Mouse (Mus musculus) spleen, postnatal 14 days (tissue): ENCODE measurements around the gene Wwox.
"Not testable (repeated sequence)": the region's sequence is repeated elsewhere in the genome, so short reads cannot be mapped to it uniquely, and the experiment has no call there.

ENCODE experiments used
- DNase-seq, 2 experiments: peaks; one replicate each; pipeline ENCODE4 v3.0.0; 2021 to 2022; ENCODE audit warnings: low spot score in 2 of 2

Gene Wwox

GRCm38 (mm10) chr8:114801428-114802134 is 362.1 kb downstream of the Wwox start:
- DNase-seq: no peak

- peak in 1 of 2 experiments; percentile 13 for DNase-seq
These were observed 363.7 kb downstream of the Wwox start for GRCm38 (mm10) chr8:114803113-114803512.

GRCm38 (mm10) chr8:114806826-114807420 is 367.5 kb downstream of the Wwox start:
- DNase-seq: no peak

- no peak for DNase-seq
These were observed 368.4 kb downstream of the Wwox start for GRCm38 (mm10) chr8:114807676-114808426.

GRCm38 (mm10) chr8:114810470-114810869 is 371.0 kb downstream of the Wwox start:
- no peak for DNase-seq

- DNase-seq: no peak
These were observed 374.4 kb downstream of the Wwox start for GRCm38 (mm10) chr8:114813830-114814229.

GRCm38 (mm10) chr8:114814769-114815736 is 375.6 kb downstream of the Wwox start:
- no peak for DNase-seq

- peak; percentile 15 to 16 for DNase-seq
These were observed 376.9 kb downstream of the Wwox start for GRCm38 (mm10) chr8:114816343-114816742.

GRCm38 (mm10) chr8:114816949-114817348 is 377.5 kb downstream of the Wwox start:
- no peak for DNase-seq

GRCm38 (mm10) chr8:114821543-114821942 is 382.1 kb downstream of the Wwox start:
- DNase-seq: no peak

- DNase-seq: no peak
These were observed 386.0 kb downstream of the Wwox start for GRCm38 (mm10) chr8:114825460-114825859.

- DNase-seq: no peak
These were observed 387.5 kb downstream of the Wwox start for GRCm38 (mm10) chr8:114826991-114827390.

- not testable (repeated sequence) for DNase-seq
These were observed 388.4 kb downstream of the Wwox start for GRCm38 (mm10) chr8:114827810-114828209.

- no peak for DNase-seq
These were observed 392.1 kb downstream of the Wwox start for GRCm38 (mm10) chr8:114831595-114831994.

GRCm38 (mm10) chr8:114832251-114832774 is 392.9 kb downstream of the Wwox start:
- DNase-seq: no peak

- no peak for DNase-seq
These were observed 395.3 kb downstream of the Wwox start for GRCm38 (mm10) chr8:114834730-114835129.

GRCm38 (mm10) chr8:114839998-114840397 is 400.5 kb downstream of the Wwox start:
- no peak for DNase-seq

- DNase-seq: no peak
These were observed 408.2 kb downstream of the Wwox start for GRCm38 (mm10) chr8:114847666-114848065.

GRCm38 (mm10) chr8:114849461-114849860 is 410.0 kb downstream of the Wwox start:
- no peak for DNase-seq

- no peak for DNase-seq
These were observed 410.8 kb downstream of the Wwox start for GRCm38 (mm10) chr8:114850014-114850870.
